Mouse (Mus musculus): ENCODE data around the gene Rnf213.
"Not testable (repeated sequence)": the region's sequence is repeated elsewhere in the genome, so short reads cannot be mapped to it uniquely, and the experiment has no call there.

Gene Rnf213

DNA sequence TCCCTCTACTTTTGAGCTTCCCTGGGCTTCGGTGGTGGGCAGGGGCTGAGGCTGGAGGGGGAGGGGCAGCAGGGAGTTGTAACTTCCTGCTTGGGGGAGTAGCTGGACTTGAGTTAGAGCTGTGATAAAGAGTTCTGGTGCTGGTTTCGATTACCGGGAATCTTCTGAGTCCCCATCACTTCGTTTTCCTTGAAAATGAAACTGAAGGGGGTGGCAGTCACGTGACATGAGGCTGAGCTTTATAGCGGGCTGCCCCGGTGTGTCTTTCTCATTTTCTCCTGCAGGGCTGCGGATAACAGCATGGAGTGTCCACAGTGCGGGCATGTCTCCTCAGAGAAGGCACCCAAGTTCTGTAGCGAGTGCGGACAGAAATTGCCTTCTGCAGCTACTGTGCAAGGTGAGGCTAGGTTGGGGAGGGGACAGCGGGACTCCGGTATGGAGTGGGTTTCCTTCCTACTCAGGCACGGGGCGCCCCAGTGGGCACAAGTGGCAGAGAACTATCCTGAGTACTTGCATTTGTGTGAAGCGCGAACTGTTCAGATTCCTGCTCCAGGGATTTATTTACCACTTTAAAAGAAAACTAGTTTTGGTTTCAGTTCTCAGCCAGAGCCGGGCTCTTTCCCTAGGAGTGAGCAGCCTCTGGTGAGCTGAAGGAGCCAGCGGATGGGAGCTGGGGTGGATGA is at the start of gene Rnf213:
Gene Rnf213, plus strand, starts transcription at position 301 of the 683 bp plus-strand sequence.
- peak; percentile 73 to 86 for DNase-seq (ENCODE audit: low spot score in 2 of 2)

DNA sequence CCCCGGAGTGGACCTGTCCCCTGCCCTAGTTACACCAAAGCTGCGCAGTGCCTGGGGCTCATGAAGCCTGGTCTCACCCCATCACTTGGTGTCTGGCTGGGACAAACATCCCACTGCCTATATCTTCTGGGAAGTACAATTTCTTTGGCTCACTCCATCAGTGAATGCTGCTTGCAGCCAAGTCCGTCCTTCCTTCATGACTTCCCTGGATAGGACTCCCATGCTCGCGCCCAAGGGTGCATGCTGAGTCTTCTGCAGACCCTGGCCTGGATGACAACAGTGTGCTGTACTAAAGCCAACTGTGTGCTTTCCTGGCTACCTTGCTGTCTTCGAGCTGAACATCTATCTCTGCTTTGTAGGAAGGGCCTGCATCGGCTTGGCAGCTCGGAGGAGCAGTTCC is 48.7 kb upstream of the Rnf213 start:
- no peak for DNase-seq (ENCODE audit: low spot score in 2 of 2)

GRCm38 (mm10) chr11:119344865-119345264 is 48.0 kb upstream of the Rnf213 start:
- DNase-seq (ENCODE audit: low spot score in 2 of 2): no peak

DNA sequence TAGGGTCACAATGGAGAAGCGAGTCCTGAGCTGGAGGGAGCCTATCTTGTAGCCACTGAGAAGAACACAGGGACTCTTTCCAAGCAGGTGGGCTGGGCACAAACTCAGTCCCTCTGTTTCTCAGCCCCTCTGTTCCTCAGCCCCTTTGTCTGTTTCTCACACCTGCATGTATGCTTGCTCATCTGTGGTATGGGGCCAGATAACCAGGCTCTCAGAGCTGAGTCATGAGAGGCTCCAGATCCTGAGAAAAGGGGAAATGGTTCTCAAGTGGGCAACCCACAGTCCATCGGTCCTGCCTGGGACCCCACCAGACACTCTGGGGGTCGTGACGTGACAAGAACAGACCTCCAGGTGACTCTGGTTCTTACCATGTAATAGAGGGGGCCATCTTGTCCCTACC is 45.8 kb upstream of the Rnf213 start:
- no peak for DNase-seq (ENCODE audit: low spot score in 2 of 2)

GRCm38 (mm10) chr11:119352113-119352512 is 40.8 kb upstream of the Rnf213 start:
- no peak for DNase-seq (ENCODE audit: low spot score in 2 of 2)

DNA sequence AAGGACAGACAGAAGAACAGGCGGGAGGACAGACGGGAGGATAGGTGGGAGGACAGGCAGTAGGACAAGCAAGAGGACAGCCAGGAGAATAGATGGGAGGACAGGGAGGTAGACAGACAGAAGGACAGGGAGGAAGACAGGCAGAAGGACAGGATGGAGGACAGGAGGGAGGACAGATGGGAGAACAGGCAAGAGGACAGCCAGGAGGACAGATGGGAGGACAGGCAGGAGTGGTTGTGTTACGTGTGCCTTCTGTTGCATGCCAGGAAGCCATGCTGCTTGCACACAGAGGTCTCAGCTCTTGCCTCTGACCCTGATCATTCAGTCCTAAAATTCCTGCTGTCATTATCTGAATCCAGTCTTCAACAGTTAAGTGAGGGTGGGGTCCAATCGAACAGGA is 39.0 kb upstream of the Rnf213 start:
- DNase-seq (ENCODE audit: low spot score in 2 of 2): no peak

DNA sequence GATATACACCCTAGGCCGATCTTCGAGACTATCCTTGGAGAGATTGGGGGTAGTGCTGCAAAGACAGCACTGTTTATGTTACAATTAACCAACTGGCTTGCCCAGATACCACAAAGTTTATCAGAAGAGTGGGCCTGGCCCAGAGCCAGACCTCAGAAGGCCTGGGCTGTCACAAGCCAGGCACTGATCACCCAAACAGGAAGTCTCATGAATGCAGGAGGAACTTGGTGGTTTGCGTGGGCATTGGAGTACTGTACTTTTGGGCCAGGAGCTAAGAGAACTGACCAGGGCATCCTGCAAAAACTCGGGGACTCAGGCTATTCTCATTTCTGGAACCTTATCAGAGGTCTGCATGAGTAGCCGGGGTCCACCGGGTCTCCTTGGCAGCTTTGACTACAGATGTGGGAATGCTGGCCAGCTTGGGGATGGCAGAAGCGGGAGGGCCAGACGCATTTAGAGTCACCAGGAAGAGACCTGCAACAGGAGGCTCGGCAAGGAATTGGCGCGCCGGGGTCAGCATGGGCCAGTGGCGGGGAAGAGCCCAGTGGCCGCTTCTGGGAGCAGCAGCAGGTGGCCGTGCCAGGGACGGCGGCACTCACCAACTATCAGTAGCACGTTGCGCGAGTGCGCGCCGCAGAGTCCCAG is 38.0 kb upstream of the Rnf213 start:
- DNase-seq (ENCODE audit: low spot score in 2 of 2): peak; percentile 75 to 81

GRCm38 (mm10) chr11:119355443-119356385 is 37.2 kb upstream of the Rnf213 start, which contains the start of the genes Sgsh and Slc26a11:
Sgsh (minus strand) TSS chr11:119355536.
Slc26a11 (plus strand) TSS chr11:119355557.
- peak; percentile 81 to 91 for DNase-seq (ENCODE audit: low spot score in 2 of 2)

GRCm38 (mm10) chr11:119359089-119359488 is 33.8 kb upstream of the Rnf213 start:
- no peak for DNase-seq (ENCODE audit: low spot score in 2 of 2)

GRCm38 (mm10) chr11:119362769-119363533 is 29.9 kb upstream of the Rnf213 start:
- no peak for DNase-seq (ENCODE audit: low spot score in 2 of 2)

- DNase-seq (ENCODE audit: low spot score in 2 of 2): peak; percentile 66 to 84
Measured at GRCm38 (mm10) chr11:119363534-119364145, 29.3 kb upstream of the Rnf213 start.

DNA sequence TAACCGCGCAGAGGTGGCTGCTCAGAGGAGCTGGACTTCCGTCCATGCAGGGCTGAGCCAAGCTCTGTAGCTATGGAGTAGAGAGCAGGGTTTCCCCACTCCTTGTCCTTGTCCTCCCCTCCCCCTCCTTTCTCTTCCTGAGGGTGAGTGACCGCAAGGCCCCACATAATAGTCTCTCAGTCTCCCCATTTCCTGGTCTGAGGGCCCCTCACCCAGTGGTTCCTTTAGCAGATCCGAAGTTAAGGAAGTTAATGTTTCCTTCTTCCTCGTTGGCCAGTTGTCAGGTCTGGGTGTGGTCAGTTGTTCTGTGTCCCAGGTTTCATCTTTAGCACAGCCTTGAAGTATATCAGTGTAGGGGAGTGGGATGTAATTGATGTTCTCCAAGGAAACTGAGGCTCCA is 17.5 kb upstream of the Rnf213 start:
- DNase-seq (ENCODE audit: low spot score in 2 of 2): no peak

DNA sequence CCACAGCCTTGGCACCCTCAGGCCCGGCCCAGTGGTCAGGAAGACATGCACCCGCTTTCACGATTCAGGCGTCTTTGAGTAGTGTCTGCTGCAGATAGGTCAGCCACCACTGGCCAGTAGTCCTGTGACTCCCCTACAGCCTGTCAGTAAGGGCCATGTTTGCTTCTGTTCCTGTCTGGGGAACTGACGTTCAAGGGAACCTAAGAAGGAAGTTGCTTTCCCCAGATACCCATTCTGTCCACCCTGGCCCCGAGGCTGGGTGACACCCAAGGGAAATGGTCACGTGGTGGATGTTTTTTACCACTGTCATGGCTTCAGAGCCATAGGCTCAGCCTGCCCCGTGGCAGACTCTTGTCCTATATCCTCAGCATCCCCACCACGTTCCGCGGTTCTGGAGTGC is 15.6 kb upstream of the Rnf213 start:
- DNase-seq (ENCODE audit: low spot score in 2 of 2): no peak

GRCm38 (mm10) chr11:119378551-119378950 is 14.3 kb upstream of the Rnf213 start:
- no peak for DNase-seq (ENCODE audit: low spot score in 2 of 2)

GRCm38 (mm10) chr11:119381631-119382337 is 11.1 kb upstream of the Rnf213 start:
- DNase-seq (ENCODE audit: low spot score in 2 of 2): no peak

DNA sequence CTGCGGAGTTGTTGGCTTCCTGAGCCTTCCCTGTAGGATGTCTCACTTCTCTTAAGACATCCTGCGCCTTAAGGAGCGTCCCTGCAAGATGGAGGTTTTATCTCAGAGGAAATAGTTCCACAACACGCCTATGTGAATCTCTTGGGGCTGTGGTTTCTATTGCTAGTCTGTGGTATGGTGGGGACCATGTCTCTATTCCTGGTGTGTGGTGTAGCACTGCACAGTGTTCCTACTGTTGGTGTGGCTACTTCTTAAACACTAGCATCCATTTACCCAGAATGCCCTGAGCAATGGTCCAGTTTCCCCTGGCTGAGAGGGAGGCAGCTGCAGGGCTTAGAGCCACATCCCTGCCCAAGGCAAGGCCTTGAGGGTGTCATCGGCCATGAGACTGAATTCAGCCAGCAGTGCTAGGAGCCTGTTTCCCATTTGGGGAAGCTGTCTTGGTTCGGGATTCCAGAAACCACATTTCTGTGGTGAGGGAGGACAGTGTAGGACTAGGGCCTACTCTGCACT is 10.5 kb upstream of the Rnf213 start:
- DNase-seq (ENCODE audit: low spot score in 2 of 2): no peak

DNA sequence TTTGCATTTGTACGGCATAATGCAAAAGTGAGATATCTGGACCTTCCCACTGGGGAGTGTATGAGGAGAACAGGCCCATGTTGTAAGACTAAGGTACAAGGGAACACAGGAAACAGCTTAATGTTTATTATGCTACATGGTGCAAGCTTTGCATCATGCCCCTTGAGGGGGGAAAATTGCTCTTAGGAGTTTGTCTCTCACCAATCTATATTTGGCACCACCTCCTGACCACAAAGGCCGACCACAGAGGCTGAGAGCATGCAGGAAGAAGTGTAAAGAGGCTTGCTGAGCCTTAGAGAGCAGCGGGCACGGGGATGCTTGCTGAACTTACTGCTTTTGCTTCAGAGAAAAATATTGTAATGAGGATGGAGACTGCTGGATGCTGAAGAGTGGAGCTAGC is 8.0 kb upstream of the Rnf213 start:
- DNase-seq (ENCODE audit: low spot score in 2 of 2): peak in 1 of 2 experiments; percentile 40

GRCm38 (mm10) chr11:119386306-119386705 is 6.6 kb upstream of the Rnf213 start:
- DNase-seq (ENCODE audit: low spot score in 2 of 2): no peak

GRCm38 (mm10) chr11:119387273-119387672 is 5.6 kb upstream of the Rnf213 start:
- not testable (repeated sequence) for DNase-seq (ENCODE audit: low spot score in 2 of 2)

GRCm38 (mm10) chr11:119389851-119390270 is 3.0 kb upstream of the Rnf213 start:
- DNase-seq (ENCODE audit: low spot score in 2 of 2): peak; percentile 57 to 79
